Mouse (Mus musculus): ENCODE measurements around the gene Sprr2e.

DNA sequence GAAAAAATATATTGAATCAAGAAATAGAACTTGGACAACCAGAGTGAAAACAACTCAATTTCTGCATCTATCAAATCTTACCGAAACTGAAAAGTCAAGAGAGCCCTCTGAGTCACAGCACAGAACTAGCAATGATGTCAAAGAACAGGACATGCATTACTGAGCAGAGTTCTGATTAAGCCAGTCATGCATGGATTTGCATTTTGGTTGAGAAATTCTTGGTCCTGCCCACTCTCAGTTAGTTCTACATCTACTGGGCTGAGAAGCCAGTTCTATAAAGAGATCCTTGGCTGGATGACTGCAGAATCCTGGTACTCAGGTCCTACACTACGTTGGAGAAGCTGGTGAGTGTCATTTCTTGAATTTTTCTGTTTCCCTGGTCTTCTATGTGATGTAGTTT is 21.7 kb downstream of the Sprr2e start:
- TF ChIP-seq POLR2A (IDR thresholded peaks at IDR 0.05; ENCODE audit: borderline replicate concordance, control insufficient read depth, low read depth, low read length) (no peak), CTCF (IDR thresholded peaks at IDR 0.05; ENCODE audit: control insufficient read depth, insufficient read depth, low read length) (no peak)
